Mouse (Mus musculus): ENCODE measurements at regions not wholly inside any gene's neighbourhood (a gene's known extent, or its start where the extent isn't known, plus 50 kb on each side); places are given as distances from the start of the nearest gene placed in this dataset.

- DNase-seq = no peak
Measured at GRCm38 (mm10) chr1:193443964-193444676, 74.0 kb upstream of the Camk1g start.

GRCm38 (mm10) chr1:193440512-193440911, 70.4 kb upstream of the Camk1g start:
- peak; percentile 28 for DNase-seq

- DNase-seq = no peak
Measured at GRCm38 (mm10) chr1:193434281-193434680, 64.2 kb upstream of the Camk1g start.

GRCm38 (mm10) chr1:193433493-193434021, 63.5 kb upstream of the Camk1g start:
- no peak for DNase-seq

- no peak for DNase-seq
Measured at GRCm38 (mm10) chr1:193430231-193430630, 60.1 kb upstream of the Camk1g start.

- no peak for DNase-seq
Measured at GRCm38 (mm10) chr1:193423653-193424075, 53.6 kb upstream of the Camk1g start.

GRCm38 (mm10) chr1:193422886-193423285, 52.8 kb upstream of the Camk1g start:
- no peak for DNase-seq

- no peak for DNase-seq
Measured at GRCm38 (mm10) chr1:193421820-193422219, 51.7 kb upstream of the Camk1g start.

- DNase-seq = no peak
Measured at GRCm38 (mm10) chr1:193421414-193421813, 51.3 kb upstream of the Camk1g start.

Measured in thymus, postnatal 25 days (tissue).